Mouse (Mus musculus) gonadal fat pad, adult 2 months (tissue): ENCODE data around the gene Yeats4. TPM values are rescaled to one million over a fixed set of nuclear protein-coding genes. Genes with fewer than 3 reads are reported as not detected.
A peak's percentile ranks its signal among the peaks of the same experiment; 100 is the strongest.

Source experiments
- DNase-seq: peaks from one replicate; pipeline ENCODE4 v3.0.0-alpha.2; 2012; ENCODE audit warnings: low read depth
- polyA plus RNA-seq: library from polyadenylated mRNA; depleted of rRNA; stranded (reverse); fragments of >200 nt; gene quantifications from 2 replicates; pipeline ENCODE4 v1.2.3, GENCODE M21; 2012; rRNA removed

Gene Yeats4
- polyA plus RNA-seq, 1 experiment: 18.2 TPM

GRCm38 (mm10) chr10:117202981-117203557 lies 21.2 kb downstream of the Yeats4 start:
- DNase-seq: no peak

- no peak for DNase-seq
Observed at GRCm38 (mm10) chr10:117199701-117200100, 24.6 kb downstream of the Yeats4 start.

GRCm38 (mm10) chr10:117196696-117197095 lies 27.6 kb downstream of the Yeats4 start:
- no peak for DNase-seq

- DNase-seq: no peak
Observed at GRCm38 (mm10) chr10:117195748-117196147, 28.6 kb downstream of the Yeats4 start.

GRCm38 (mm10) chr10:117195005-117195404 lies 29.3 kb downstream of the Yeats4 start:
- DNase-seq: peak; percentile 52

- DNase-seq: no peak
Observed at GRCm38 (mm10) chr10:117193364-117193763, 30.9 kb downstream of the Yeats4 start.

- no peak for DNase-seq
Observed at GRCm38 (mm10) chr10:117185399-117186089, 38.8 kb downstream of the Yeats4 start.

GRCm38 (mm10) chr10:117181098-117181497 lies 43.2 kb downstream of the Yeats4 start:
- no peak for DNase-seq

GRCm38 (mm10) chr10:117174645-117175044 lies 49.7 kb downstream of the Yeats4 start:
- no peak for DNase-seq

GRCm38 (mm10) chr10:117173566-117174438 lies 50.5 kb downstream of the Yeats4 start:
- no peak for DNase-seq

- DNase-seq: no peak
Observed at GRCm38 (mm10) chr10:117173111-117173510, 51.2 kb downstream of the Yeats4 start.

GRCm38 (mm10) chr10:117172069-117172468 lies 52.2 kb downstream of the Yeats4 start:
- no peak for DNase-seq

- no peak for DNase-seq
Observed at GRCm38 (mm10) chr10:117166785-117167425, 57.4 kb downstream of the Yeats4 start.

Other genes with a start within 250 kb of the Yeats4 start
- 0.69 and 0.77 TPM in 2 replicates for gene Best3, start 238.2 kb downstream of the Yeats4 start, polyA plus RNA-seq
- gene Lrrc10, start 179.2 kb downstream of the Yeats4 start, polyA plus RNA-seq: 0.07 TPM in 1 of 2 replicates, not detected in the other
- 96.9 and 108 TPM in 2 replicates for gene Cct2, start 160.7 kb downstream of the Yeats4 start, polyA plus RNA-seq
- 16.0 and 18.6 TPM in 2 replicates for gene Frs2, start 76.0 kb downstream of the Yeats4 start, polyA plus RNA-seq
- 0.85 TPM in 1 of 2 replicates, not detected in the other for gene 9530003J23Rik, start 14.2 kb upstream of the Yeats4 start, polyA plus RNA-seq
- 328 and 420 TPM in 2 replicates for gene Lyz2, start 57.8 kb upstream of the Yeats4 start, polyA plus RNA-seq
- gene Lyz1, start 68.4 kb upstream of the Yeats4 start, polyA plus RNA-seq: 25.2 and 35.7 TPM in 2 replicates
- 42.3 and 45.8 TPM in 2 replicates for gene Cpsf6, start 155.5 kb upstream of the Yeats4 start, polyA plus RNA-seq